Mouse (Mus musculus): ENCODE measurements at regions not wholly inside any gene's neighbourhood (a gene's known extent, or its start where the extent isn't known, plus 50 kb on each side); places are given as distances from the start of the nearest gene placed in this dataset.
"Not testable (repeated sequence)": the region's sequence is repeated elsewhere in the genome, so short reads cannot be mapped to it uniquely, and the experiment has no call there.

DNA sequence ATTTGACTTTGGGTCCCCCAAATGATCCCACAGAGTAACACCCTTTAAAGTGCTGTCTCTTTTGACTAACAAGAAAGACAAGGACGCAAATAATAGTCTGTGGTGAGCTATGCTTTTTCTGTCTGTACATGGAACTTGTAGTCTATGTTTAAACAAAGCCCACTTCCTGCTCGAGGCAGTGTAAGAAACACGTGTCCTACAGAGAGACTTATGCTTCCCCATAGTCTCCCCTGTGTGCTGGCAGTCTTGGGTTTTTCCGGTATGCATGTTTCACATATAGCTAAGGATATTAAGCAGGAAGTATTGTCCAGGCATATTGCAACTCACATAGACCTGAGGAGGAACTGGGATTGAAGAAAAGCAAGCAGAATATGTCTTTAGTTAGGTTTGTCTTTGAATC lies 586.3 kb upstream of the Olfr1507 start:
- TF ChIP-seq ZC3H11A (IDR thresholded peaks at IDR 0.05; ENCODE audit: borderline replicate concordance, low read depth, low read length); MAFK (IDR thresholded peaks at IDR 0.05; ENCODE audit: insufficient read depth, low read depth, low read length); HCFC1 (IDR thresholded peaks at IDR 0.05; ENCODE audit: borderline replicate concordance, insufficient read depth, low read length): not testable (repeated sequence)

All from ES-E14 (cell line).